Mouse (Mus musculus): ENCODE data around the gene Atp5j2. TPM values are rescaled to one million over a fixed set of nuclear protein-coding genes. Genes with fewer than 3 reads are reported as not detected.

Atp5j2 gene
- total and polyA plus RNA-seq, 2 experiments from 2014 or later, result 139 to 634 TPM

DNA sequence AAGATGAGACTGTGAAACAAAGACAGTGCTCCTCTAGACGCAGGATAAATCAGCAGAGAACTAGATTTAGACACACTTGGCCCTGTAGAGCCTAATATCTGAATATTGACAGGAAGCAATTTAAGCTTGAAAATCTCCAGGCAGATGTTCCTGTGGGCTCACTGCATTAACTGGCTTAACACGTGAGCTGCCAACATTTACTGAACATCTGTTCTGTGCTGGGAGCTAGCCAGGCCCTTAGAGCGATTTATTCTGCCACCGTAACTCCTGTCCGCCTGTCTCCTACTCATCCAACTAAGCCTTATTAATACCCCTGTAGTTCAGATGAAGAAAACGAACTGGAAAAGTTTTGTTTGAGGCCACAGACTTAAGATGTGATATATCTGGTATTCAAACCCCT lies 53.0 kb downstream of the Atp5j2 start:
- peak overlapping the region; percentile 92 for H3K4me2 ChIP-seq (ENCODE audit: low read depth, low read length, poor library complexity, severe bottlenecking)
- peak overlapping the region; percentile 91 for H3K4me3 ChIP-seq (ENCODE audit: low read depth, low read length)
- ATAC-seq (ENCODE audit: low FRiP score) (no peak), DNase-seq (ENCODE audit: low spot score) (peak; percentile 40)
- H3K4me1 ChIP-seq (ENCODE audit: insufficient read depth, low read length), result peaks cover 5% of the 10 kb centered on the region; the same call in 1 of the 2 replicates
- H3K9me3 ChIP-seq (ENCODE audit: low read length), result no peaks in the 10 kb centered on the region
- H3K27me3 ChIP-seq (ENCODE audit: insufficient read depth, low read length), result no peaks in the 10 kb centered on the region
- peaks cover 32% of the 10 kb centered on the region for H3K36me3 ChIP-seq (ENCODE audit: insufficient read depth, low read length)
- no peak overlapping the region for H3K27ac ChIP-seq (ENCODE audit: low read depth, low read length)
- WGBS, result 18% methylated on average over 6 of the region's 6 CpGs
- peak overlapping the region; percentile 88 for H3K9ac ChIP-seq (replicated peaks; ENCODE audit: low read length, poor library complexity, severe bottlenecking)
- no peak for TF ChIP-seq CTCF (IDR thresholded peaks at IDR 0.05)

Other genes starting within 250 kb of the Atp5j2 start
- 63.0 and 71.1 TPM in 2 replicates for gene Smurf1, start 226.2 kb downstream of the Atp5j2 start, total RNA-seq (2014; rRNA removed)
- 24.6 and 28.0 TPM in 2 replicates for gene Smurf1, start 226.2 kb downstream of the Atp5j2 start, polyA plus RNA-seq (2015; fragmentation: Nextera tagmentation; extraction: Ambion mirVana)
- gene Gm4871, start 159.3 kb downstream of the Atp5j2 start, total RNA-seq (2014; rRNA removed), result not detected in 2 replicates
- gene Gm4871, start 159.3 kb downstream of the Atp5j2 start, polyA plus RNA-seq (2015; fragmentation: Nextera tagmentation; extraction: Ambion mirVana), result not detected in 2 replicates
- not detected in 2 replicates for gene 1700018F24Rik, start 149.1 kb downstream of the Atp5j2 start, total RNA-seq (2014; rRNA removed)
- not detected in 2 replicates for gene 1700018F24Rik, start 149.1 kb downstream of the Atp5j2 start, polyA plus RNA-seq (2015; fragmentation: Nextera tagmentation; extraction: Ambion mirVana)
- 148 and 151 TPM in 2 replicates for gene Arpc1a, start 108.2 kb downstream of the Atp5j2 start, total RNA-seq (2014; rRNA removed)
- gene Arpc1a, start 108.2 kb downstream of the Atp5j2 start, polyA plus RNA-seq (2015; fragmentation: Nextera tagmentation; extraction: Ambion mirVana), result 238 and 244 TPM in 2 replicates
- not detected in 2 replicates for gene Kpna7, start 108.0 kb downstream of the Atp5j2 start, total RNA-seq (2014; rRNA removed)
- not detected in 2 replicates for gene Kpna7, start 108.0 kb downstream of the Atp5j2 start, polyA plus RNA-seq (2015; fragmentation: Nextera tagmentation; extraction: Ambion mirVana)
- 32.4 TPM in 2 replicates for gene Arpc1b, start 77.8 kb downstream of the Atp5j2 start, total RNA-seq (2014; rRNA removed)
- gene Arpc1b, start 77.8 kb downstream of the Atp5j2 start, polyA plus RNA-seq (2015; fragmentation: Nextera tagmentation; extraction: Ambion mirVana), result 53.7 and 56.0 TPM in 2 replicates
- gene Pdap1, start 51.8 kb downstream of the Atp5j2 start, total RNA-seq (2014; rRNA removed), result 47.7 TPM in 2 replicates
- 120 and 141 TPM in 2 replicates for gene Pdap1, start 51.8 kb downstream of the Atp5j2 start, polyA plus RNA-seq (2015; fragmentation: Nextera tagmentation; extraction: Ambion mirVana)
- gene Bud31, start 51.7 kb downstream of the Atp5j2 start, total RNA-seq (2014; rRNA removed), result 80.7 and 98.1 TPM in 2 replicates
- gene Bud31, start 51.7 kb downstream of the Atp5j2 start, polyA plus RNA-seq (2015; fragmentation: Nextera tagmentation; extraction: Ambion mirVana), result 151 and 158 TPM in 2 replicates
- 27.9 and 28.5 TPM in 2 replicates for gene Ptcd1, start 25.0 kb downstream of the Atp5j2 start, total RNA-seq (2014; rRNA removed)
- 20.3 and 20.6 TPM in 2 replicates for gene Ptcd1, start 25.0 kb downstream of the Atp5j2 start, polyA plus RNA-seq (2015; fragmentation: Nextera tagmentation; extraction: Ambion mirVana)
- gene Cpsf4, start 24.8 kb downstream of the Atp5j2 start, total RNA-seq (2014; rRNA removed), result 44.4 and 47.3 TPM in 2 replicates
- gene Cpsf4, start 24.8 kb downstream of the Atp5j2 start, polyA plus RNA-seq (2015; fragmentation: Nextera tagmentation; extraction: Ambion mirVana), result 40.1 and 40.7 TPM in 2 replicates
- gene Zkscan14, start 9.8 kb upstream of the Atp5j2 start, total RNA-seq (2014; rRNA removed), result 6.6 and 11.1 TPM in 2 replicates
- gene Zkscan14, start 9.8 kb upstream of the Atp5j2 start, polyA plus RNA-seq (2015; fragmentation: Nextera tagmentation; extraction: Ambion mirVana), result 9.9 and 11.1 TPM in 2 replicates
- gene Zkscan5, start 12.5 kb upstream of the Atp5j2 start, total RNA-seq (2014; rRNA removed), result 17.7 and 19.4 TPM in 2 replicates
- gene Zkscan5, start 12.5 kb upstream of the Atp5j2 start, polyA plus RNA-seq (2015; fragmentation: Nextera tagmentation; extraction: Ambion mirVana), result 12.8 and 13.3 TPM in 2 replicates
- 24.0 and 36.9 TPM in 2 replicates for gene Zfp655, start 39.7 kb upstream of the Atp5j2 start, total RNA-seq (2014; rRNA removed)
- 23.1 and 25.6 TPM in 2 replicates for gene Zfp655, start 39.7 kb upstream of the Atp5j2 start, polyA plus RNA-seq (2015; fragmentation: Nextera tagmentation; extraction: Ambion mirVana)
- gene Zscan25, start 88.4 kb upstream of the Atp5j2 start, total RNA-seq (2014; rRNA removed), result 18.5 and 24.6 TPM in 2 replicates
- gene Zscan25, start 88.4 kb upstream of the Atp5j2 start, polyA plus RNA-seq (2015; fragmentation: Nextera tagmentation; extraction: Ambion mirVana), result 0.83 and 0.93 TPM in 2 replicates
- gene Cyp3a57, start 153.2 kb upstream of the Atp5j2 start, total RNA-seq (2014; rRNA removed), result not detected in 2 replicates
- not detected in 2 replicates for gene Cyp3a57, start 153.2 kb upstream of the Atp5j2 start, polyA plus RNA-seq (2015; fragmentation: Nextera tagmentation; extraction: Ambion mirVana)

Measured in midbrain, postnatal 0 days (tissue).